Comparison of ENCODE assay signal across 9 mouse cellular contexts in genomic region chr3:115711393-115711792, GRCm38 (mm10). TPM values are rescaled to one million over a fixed set of nuclear protein-coding genes. Genes with fewer than 3 reads are reported as not detected.
DNase-seq lines count a peak whose midpoint lies in the region; ATAC-seq and TF ChIP-seq lines count a peak whose summit lies in the region.
"Had no signal": no experiment of that assay in that cellular context is flagged by ENCODE, and none has a peak within 500 bp of the region (broad histone marks: within the 10 kb centered on the region; RNA-seq: fewer than 3 reads in every experiment).

No protein-coding gene starts in this region.

- ATAC-seq in forebrain, embryonic 15.5 days (replicated peaks) = no peak
- ATAC-seq in midbrain, embryonic 14.5 days (ENCODE audit: low FRiP score, low TSS enrichment) = no peak

- no peaks in the 10 kb centered on the region for H3K4me1 ChIP-seq in kidney, adult 2 months (ENCODE audit: control insufficient read depth, insufficient read depth, low read length)
- peaks cover 28% of the 10 kb centered on the region for H3K4me1 ChIP-seq in forebrain, embryonic 15.5 days
- 0 out of 2 replicates have a peak, but pooled peaks cover 8% of the 10 kb centered on the region for H3K4me1 ChIP-seq in midbrain, embryonic 14.5 days (ENCODE audit: control insufficient read depth, insufficient read depth, low read length)

- H3K9ac ChIP-seq in forebrain, embryonic 15.5 days (replicated peaks) = no peak overlapping the region
- no peak overlapping the region for H3K9ac ChIP-seq in midbrain, embryonic 14.5 days (replicated peaks; ENCODE audit: low read length)

- peak overlapping the region; percentile 84 for H3K4me2 ChIP-seq in forebrain, embryonic 15.5 days (replicated peaks)
- H3K4me2 ChIP-seq in midbrain, embryonic 14.5 days (ENCODE audit: low read length) = peak overlapping the region; percentile 91

- TF ChIP-seq CTCF in kidney, adult 2 months (conservative IDR thresholded peaks at IDR 0.05; ENCODE audit: insufficient read depth, insufficient read length, low read depth, low read length) = no peak

- 78% methylated on average over 3 of the region's 3 CpGs for WGBS in kidney, adult 2 months
- 82% methylated on average over 3 of the region's 3 CpGs for WGBS in forebrain, embryonic 15.5 days
- 91% methylated on average over 3 of the region's 3 CpGs for WGBS in midbrain, embryonic 14.5 days

- H3K27me3 ChIP-seq in kidney, adult 2 months (replicated peaks; ENCODE audit: control insufficient read depth, insufficient read depth, low read length) = 0 out of 2 replicates have a peak, but pooled peaks cover 3% of the 10 kb centered on the region
- no peaks in the 10 kb centered on the region for H3K27me3 ChIP-seq in forebrain, embryonic 15.5 days
- H3K27me3 ChIP-seq in midbrain, embryonic 14.5 days (ENCODE audit: control insufficient read depth, insufficient read depth, low read length) = no peaks in the 10 kb centered on the region

- H3K4me3 ChIP-seq in kidney, adult 2 months (ENCODE audit: insufficient read depth, low read depth, low read length) = peak overlapping the region; percentile 45
- H3K4me3 ChIP-seq in forebrain, embryonic 15.5 days = no peak overlapping the region; the same call in 1 of the 2 replicates
- H3K4me3 ChIP-seq in midbrain, embryonic 14.5 days (replicated peaks; ENCODE audit: low read depth, low read length) = peak overlapping the region; percentile 4; the same call in 1 of the 2 replicates

- H3K9me3 ChIP-seq in forebrain, embryonic 15.5 days = no peaks in the 10 kb centered on the region
- no peaks in the 10 kb centered on the region for H3K9me3 ChIP-seq in midbrain, embryonic 14.5 days (ENCODE audit: control insufficient read depth, low read length)

- DNase-seq in kidney, adult 2 months = peak; percentile 53
- no peak for DNase-seq in kidney, adult 11 months
- peak; percentile 61 for DNase-seq in induced T-regulatory cell, adult 2 months (ENCODE audit: low read depth)
- DNase-seq in midbrain, embryonic 14.5 days = no peak
- no peak for DNase-seq in right cerebral cortex, postnatal 36 days (ENCODE audit: low spot score in 2 of 2)
- no peak for DNase-seq in left cerebral cortex, adult 11 months (ENCODE audit: low spot score)
- DNase-seq in right cerebral cortex, postnatal 25 days = no peak
- DNase-seq: cerebellum, adult 11-12 months had no signal

- peak overlapping the region; percentile 80 for H3K27ac ChIP-seq in kidney, adult 2 months (ENCODE audit: insufficient read depth, low read depth, low read length)
- H3K27ac ChIP-seq in forebrain, embryonic 15.5 days (replicated peaks) = no peak overlapping the region
- no peak overlapping the region for H3K27ac ChIP-seq in midbrain, embryonic 14.5 days (replicated peaks; ENCODE audit: low read depth, low read length)

- no peaks in the 10 kb centered on the region; the same call in 1 of the 2 replicates for H3K36me3 ChIP-seq in kidney, adult 2 months (ENCODE audit: control insufficient read depth, insufficient read depth, low read length)
- H3K36me3 ChIP-seq in forebrain, embryonic 15.5 days = no peaks in the 10 kb centered on the region
- H3K36me3 ChIP-seq in midbrain, embryonic 14.5 days (ENCODE audit: control insufficient read depth, insufficient read depth, low read length) = no peaks in the 10 kb centered on the region

- no peak for TF ChIP-seq POLR2A in kidney, adult 2 months (IDR thresholded peaks at IDR 0.05; ENCODE audit: low read depth, low read length)

RNA-seq across cellular contexts. Expression of gene S1pr1, which starts 3.5 kb away (rescaled TPM):
- polyA plus RNA-seq in kidney, adult 2 months (2012; rRNA removed) = 23.1 and 24.0 TPM in 2 replicates
- polyA plus RNA-seq in forebrain, embryonic 15.5 days (2015; fragmentation: Nextera tagmentation; extraction: Ambion mirVana) = 29.3 TPM in 2 replicates
- 26.1 and 32.2 TPM in 2 replicates for polyA plus RNA-seq in midbrain, embryonic 14.5 days (2014; fragmentation: Nextera tagmentation; extraction: Ambion mirVana)

Comparison
In these comparisons a context has a peak if more than half of its experiments do, and no peak if none do; other contexts are left out.
1. DNase-seq: peak in kidney, adult 2 months (single experiment) and induced T-regulatory cell, adult 2 months (single experiment); none in kidney, adult 11 months (single experiment), midbrain, embryonic 14.5 days (single experiment), right cerebral cortex, postnatal 36 days (0 of 2), left cerebral cortex, adult 11 months (single experiment) and right cerebral cortex, postnatal 25 days (single experiment).